Mouse (Mus musculus) right cerebral cortex, adult 2 months (tissue): ENCODE data around the gene Tango6.
"Not testable (repeated sequence)": the region's sequence is repeated elsewhere in the genome, so short reads cannot be mapped to it uniquely, and the experiment has no call there.

ENCODE experiments used
- DNase-seq, 2 experiments: peaks; one replicate each; pipeline ENCODE4 v3.0.0; 2021 to 2022; ENCODE audit warnings: low spot score in 2 of 2

Gene Tango6

DNA sequence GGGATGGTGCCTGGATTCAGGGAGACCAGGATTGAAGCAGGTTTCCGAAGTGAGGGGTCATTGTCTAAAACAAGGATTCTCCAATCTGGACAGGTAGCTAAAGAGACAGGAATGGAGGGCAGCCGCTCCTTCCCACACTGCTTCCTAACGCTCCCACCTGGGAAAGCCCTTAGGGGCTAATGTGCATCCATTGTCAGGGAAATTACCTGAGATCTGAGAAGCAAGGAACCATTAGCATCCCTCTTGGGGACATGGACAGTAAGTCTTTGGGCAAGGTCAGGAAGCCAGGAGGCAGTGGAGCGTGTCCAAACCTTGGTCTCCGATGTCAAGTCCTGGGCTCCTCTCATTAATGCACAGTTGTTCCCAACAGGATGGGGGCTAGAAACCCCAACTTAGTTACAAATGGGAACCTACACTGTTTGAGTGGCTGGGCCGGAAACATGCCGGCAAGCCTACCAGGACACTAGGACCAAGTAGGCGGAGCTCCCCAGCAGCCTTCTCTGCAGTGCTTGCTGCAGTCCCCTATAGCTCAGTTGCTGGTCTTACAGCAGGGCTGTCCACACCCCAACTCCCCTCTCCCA, 189.7 kb downstream of the Tango6 start:
- DNase-seq: no peak

DNA sequence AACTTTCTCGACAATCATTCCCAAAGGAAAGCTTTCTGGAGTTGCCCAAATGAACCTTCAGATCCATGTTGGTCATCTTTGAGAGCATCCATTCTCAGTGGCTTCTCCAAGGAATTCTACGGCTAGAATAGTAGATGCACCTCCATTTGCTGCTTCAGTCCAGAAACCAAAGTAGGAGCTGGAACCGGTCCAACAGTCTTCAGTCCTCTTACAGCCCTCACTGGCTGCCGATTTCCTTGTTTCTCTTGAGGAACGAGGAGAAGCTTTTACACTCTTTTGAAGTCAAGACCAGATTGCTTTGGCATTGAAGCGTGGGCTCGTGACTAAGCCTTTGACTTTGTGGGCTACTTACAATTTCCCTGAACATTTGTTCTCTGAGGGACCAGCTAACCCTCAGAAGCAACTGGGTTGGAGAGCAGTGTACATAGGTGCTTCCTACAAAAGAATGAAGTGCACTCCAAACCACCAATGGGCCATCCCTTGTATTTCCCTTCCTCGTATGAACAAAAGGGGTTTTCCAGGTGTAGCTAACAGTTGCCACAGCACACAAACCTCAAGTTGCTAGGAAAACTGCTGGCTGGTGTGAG, 197.3 kb downstream of the Tango6 start:
- no peak for DNase-seq

DNA sequence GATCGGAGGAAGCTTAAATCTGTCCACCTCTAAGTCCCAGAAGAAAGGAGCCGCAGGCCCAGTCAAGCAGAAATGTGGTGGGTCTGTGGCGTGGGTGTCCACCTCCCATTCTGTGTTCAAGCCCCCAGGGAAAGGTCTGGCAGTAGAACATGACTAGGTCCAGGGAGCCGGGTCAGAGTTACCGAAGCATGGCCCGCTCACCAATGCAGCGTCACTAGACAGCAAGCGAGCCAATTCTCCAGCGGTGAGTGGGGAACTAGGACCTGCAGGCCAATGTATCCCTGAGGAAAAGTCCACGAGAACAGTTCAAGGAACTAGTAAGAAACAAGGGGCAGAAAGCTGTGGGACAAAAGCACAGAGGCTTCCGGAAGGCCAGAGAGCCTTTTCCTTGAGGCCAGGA, 201.2 kb downstream of the Tango6 start:
- not testable (repeated sequence) for DNase-seq

DNA sequence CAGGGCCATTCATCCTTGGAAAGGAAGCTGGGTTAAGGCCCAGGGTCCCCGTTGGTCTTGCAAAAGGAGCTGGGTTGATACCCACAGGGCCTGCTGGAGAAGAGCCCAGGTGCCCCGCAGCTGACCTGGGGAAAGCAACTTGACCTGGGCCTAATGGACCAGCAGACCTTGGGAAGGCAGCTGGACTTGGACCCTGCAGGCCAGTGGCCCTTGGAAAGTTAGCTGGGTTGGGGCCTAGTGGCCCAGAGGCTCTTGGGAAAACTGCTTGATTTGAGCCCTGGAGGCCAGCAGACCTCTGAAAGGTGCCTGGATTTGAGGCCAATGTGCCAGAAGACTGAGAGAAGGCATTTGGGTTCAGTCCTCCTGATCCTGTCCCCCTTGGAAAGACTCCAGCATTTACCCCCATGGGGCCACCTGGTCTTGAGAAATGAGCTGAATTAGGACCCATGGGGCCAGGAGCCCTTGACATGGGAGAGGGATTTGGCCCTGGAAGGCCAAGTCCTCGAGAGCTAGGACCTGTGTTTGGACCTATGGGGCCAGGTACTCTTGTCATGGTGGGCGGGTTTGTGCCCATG, 202.0 kb downstream of the Tango6 start:
- DNase-seq: not testable (repeated sequence)

DNA sequence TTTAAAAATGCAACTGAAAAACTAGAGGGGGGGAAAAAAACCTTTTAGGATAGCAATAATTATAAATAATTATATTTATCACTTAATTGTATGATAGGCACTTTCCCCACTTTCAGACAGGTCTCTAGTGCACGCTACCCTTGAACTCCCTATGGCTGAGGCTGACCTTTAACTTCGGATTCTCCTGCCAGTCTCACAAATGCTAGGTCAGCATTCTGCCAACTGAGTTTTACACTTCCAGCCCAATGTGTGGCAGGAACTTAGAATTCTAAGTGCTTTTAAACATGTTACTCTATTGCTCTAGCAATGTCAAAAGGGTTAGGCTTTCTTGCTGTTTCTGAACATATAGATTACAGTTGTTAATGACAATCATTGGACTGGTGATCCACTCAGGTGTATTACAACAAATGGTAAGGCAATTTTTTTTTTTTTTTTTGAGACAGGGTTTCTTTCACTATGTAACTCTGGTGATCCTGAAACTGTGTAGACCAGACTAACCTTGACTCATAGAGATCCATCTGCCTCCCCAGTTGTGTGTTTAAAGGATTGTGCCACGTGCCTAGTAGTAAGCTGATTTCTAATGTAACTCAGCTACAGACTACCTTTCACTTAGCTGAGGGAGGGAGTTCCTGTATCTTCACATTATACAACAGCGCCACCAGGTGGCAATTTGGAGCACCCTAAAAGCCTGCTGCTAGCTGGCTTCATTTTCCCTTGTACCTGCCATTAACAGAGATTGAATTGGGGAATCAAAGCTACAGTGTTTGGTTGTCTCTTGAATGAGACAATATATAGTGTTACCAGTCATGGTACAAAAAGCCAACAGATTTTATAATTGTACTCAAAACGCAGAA, 204.7 kb downstream of the Tango6 start:
- peak; percentile 76 to 81 for DNase-seq

DNA sequence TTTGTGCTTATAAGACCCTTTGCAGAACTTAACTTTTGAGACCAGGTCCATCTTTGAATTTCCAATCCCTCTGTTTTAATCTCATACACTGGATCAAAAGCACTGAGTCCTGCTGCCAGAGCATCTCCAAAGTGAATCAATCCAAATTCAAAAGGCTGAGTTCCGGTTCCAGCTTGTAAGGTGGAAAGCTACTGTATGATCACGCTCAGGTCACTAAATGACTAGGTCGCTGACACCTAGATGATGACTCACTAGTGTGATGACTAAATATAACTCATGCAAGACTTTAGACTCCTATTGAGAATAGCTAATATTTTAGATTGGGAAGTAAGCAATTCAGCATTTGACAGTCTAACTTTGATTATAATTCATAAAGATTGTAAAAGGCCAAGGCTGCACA, 205.9 kb downstream of the Tango6 start:
- DNase-seq: no peak

DNA sequence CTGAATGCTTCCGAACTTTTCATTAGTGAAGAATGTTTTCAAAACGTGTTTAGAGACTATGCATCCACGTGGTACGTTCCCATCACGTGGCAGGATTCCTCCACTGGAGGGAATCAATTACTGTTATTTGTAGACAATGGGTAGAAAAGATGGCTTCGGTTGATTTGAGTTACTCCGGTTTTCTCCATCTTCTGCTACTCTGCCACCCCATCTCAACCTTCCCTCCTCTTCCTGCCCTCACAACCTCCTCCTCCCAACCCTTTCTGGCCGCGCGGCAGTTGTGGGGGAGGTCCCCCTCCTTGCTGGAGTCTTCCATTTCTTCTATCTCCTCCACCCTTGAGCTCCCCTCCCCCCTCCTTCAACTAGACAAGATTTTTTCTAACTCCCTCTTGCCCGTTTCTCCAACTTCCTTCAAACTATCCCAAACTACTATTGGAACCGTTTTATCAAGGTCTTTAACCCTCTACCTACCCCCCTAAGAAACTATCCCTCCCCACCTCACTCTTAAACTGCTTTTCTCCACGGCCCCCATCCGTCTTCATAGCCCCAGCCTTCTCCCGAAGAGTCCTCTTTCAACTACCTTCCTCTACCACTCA, 209.4 kb downstream of the Tango6 start:
- no peak for DNase-seq

DNA sequence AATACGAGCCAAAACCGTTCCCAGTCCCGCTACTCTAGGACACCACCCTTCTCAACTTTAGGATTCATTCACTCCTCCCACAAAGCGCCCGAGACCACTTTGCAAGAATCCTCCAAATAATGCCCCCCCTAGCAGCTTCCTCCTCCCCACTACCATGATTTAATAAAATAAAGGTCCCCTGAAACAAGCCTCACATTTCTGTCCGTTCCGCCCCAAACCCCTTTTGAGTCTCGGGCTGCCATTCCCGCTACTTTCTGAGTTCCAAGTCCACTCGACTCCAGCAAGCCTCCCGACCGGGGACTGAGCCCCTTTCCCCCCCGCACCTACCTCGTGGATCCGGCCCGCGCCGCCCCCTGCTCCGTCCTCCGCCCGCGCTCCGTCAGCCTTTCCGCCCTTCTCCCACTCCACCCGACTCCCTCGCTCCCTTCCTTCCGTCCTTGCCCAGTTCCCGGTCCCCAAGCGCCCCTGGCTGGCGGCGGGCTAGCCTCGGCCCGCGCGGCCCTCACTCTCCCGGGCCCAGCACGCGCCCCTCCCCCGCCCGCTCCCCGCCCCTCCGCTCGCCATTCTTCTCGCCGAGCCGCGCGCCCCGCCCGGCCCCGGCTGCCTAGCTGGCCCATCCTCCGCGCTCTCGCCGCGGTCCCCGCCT, 210.1 kb downstream of the Tango6 start:
- no peak for DNase-seq

DNA sequence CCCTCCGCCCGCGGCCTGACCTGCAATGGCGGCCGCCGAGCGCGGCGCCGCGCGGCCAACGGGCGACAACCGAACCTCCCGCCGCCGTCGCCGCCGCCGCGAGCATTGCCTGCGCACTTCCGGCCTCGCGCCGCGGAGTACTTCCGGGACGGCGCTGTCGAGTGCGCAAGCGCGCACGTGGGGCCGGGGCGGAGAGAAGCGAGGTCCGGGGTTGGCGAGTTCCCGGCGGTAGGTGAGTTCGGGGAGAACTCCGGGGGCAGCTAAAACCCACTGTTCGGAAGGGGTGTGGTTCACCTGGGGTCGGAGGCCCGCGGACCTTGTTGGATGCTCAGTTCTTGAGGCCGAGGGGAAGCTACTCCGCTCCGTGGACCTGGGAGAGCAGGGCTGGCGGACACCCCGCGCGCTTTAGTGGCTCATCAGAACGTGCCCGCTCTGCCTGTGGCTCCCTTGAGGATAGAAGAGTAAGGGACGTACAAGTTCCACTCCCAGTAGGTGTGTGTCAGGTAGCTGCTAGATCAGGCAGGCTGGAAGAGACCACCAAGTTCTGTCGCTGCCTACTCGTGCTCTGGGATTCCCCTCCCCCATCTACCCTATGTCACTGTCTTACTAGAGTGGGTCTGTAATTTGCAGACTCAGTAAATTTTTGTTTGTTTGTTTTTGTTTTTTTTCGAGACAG, 210.8 kb downstream of the Tango6 start, which contains the start of gene Utp4:
Gene Utp4 (plus strand): TSS at position 156 of the 676 bp plus-strand sequence.
- peak; percentile 81 to 83 for DNase-seq

DNA sequence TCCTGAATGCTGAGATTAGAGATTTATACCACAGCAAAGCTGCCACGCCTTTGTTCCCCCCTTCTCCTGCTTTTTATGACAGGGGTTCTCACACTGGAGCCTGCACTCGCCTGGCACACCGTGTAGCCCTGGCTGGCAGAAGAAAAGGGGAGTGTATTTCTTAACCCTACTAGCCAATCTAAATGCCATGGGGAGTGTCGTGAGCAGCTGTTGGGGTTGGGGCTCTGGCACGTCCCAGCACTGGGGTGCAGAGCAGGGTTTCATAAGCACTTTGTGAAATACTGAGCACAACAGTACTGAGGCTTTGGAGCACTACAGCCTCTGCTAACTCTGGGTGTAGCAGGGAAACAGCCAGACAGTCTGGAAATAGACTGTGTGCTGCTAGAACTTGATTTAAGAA, 216.6 kb downstream of the Tango6 start:
- DNase-seq: no peak
